Mouse (Mus musculus) frontal cortex, adult 2 months (tissue): ENCODE results near the gene Card10. TPM values are rescaled to one million over a fixed set of nuclear protein-coding genes. Genes with fewer than 3 reads are reported as not detected.

Experiments used
- DNase-seq, 2 experiments: peaks; one replicate each; pipeline ENCODE4 v3.0.0; 2022; ENCODE audit warnings: low spot score in 1 of 2; ENCODE audit errors: extremely low spot score in 1 of 2
- polyA plus RNA-seq: library from polyadenylated mRNA; depleted of rRNA; stranded (reverse); fragments of >200 nt; gene quantifications from 2 replicates; pipeline ENCODE4 v1.2.3, GENCODE M21; 2012; rRNA removed

Card10 gene
- polyA plus RNA-seq, 1 experiment: 12.0 TPM

GRCm38 (mm10) chr15:78740662-78741061, 62.2 kb downstream of the Card10 start:
- DNase-seq: no peak

- DNase-seq: no peak
Observed at GRCm38 (mm10) chr15:78737146-78737545, 65.7 kb downstream of the Card10 start.

GRCm38 (mm10) chr15:78736681-78737100, 66.2 kb downstream of the Card10 start:
- DNase-seq: no peak

GRCm38 (mm10) chr15:78736181-78736579, 66.7 kb downstream of the Card10 start:
- DNase-seq: no peak

- DNase-seq: no peak
Observed at GRCm38 (mm10) chr15:78735431-78736180, 67.2 kb downstream of the Card10 start.

GRCm38 (mm10) chr15:78731830-78732229, 71.0 kb downstream of the Card10 start:
- no peak for DNase-seq

GRCm38 (mm10) chr15:78730315-78731049, 72.4 kb downstream of the Card10 start:
- no peak for DNase-seq

GRCm38 (mm10) chr15:78726697-78727096, 76.1 kb downstream of the Card10 start:
- no peak for DNase-seq

Other genes with a start within 250 kb of the Card10 start
- gene Rac2, start 230.3 kb downstream of the Card10 start, polyA plus RNA-seq: 2.7 and 4.7 TPM in 2 replicates
- 14.7 and 16.9 TPM in 2 replicates for gene Cyth4, start 206.0 kb downstream of the Card10 start, polyA plus RNA-seq
- gene Elfn2, start 84.3 kb downstream of the Card10 start, polyA plus RNA-seq: 64.9 and 68.2 TPM in 2 replicates
- 7.0 and 7.2 TPM in 2 replicates for gene Mfng, start 29.6 kb downstream of the Card10 start, polyA plus RNA-seq
- 18.5 and 20.1 TPM in 2 replicates for gene Cdc42ep1, start 39.6 kb upstream of the Card10 start, polyA plus RNA-seq
- gene Lgals2, start 52.5 kb upstream of the Card10 start, polyA plus RNA-seq: 0.74 and 2.0 TPM in 2 replicates
- gene Gga1, start 74.1 kb upstream of the Card10 start, polyA plus RNA-seq: 69.5 and 70.8 TPM in 2 replicates
- gene Gm49510, start 96.6 kb upstream of the Card10 start, polyA plus RNA-seq: 0.24 TPM in 1 of 2 replicates, not detected in the other
- gene Sh3bp1, start 96.7 kb upstream of the Card10 start, polyA plus RNA-seq: 27.2 and 29.0 TPM in 2 replicates
- gene Pdxp, start 110.9 kb upstream of the Card10 start, polyA plus RNA-seq: 219 and 227 TPM in 2 replicates
- 48.2 and 56.0 TPM in 2 replicates for gene Lgals1, start 123.7 kb upstream of the Card10 start, polyA plus RNA-seq
- 35.8 and 37.4 TPM in 2 replicates for gene Nol12, start 131.9 kb upstream of the Card10 start, polyA plus RNA-seq
- 11.7 and 13.9 TPM in 2 replicates for gene Triobp, start 144.7 kb upstream of the Card10 start, polyA plus RNA-seq
- 109 and 112 TPM in 2 replicates for gene H1f0, start 225.4 kb upstream of the Card10 start, polyA plus RNA-seq
- gene Galr3, start 238.8 kb upstream of the Card10 start, polyA plus RNA-seq: 0.19 and 0.38 TPM in 2 replicates